Mouse (Mus musculus) limb, embryonic 14.5 days (tissue): Measurements from ENCODE around the gene Dlg1. TPM values are rescaled to one million over a fixed set of nuclear protein-coding genes. Genes with fewer than 3 reads are reported as not detected.

Experiments used
- ATAC-seq: fragments of 200-750 bp; cut with Nextera tagmentation; 2 replicates; pipeline ENCODE4 v1.8.0; 2017; ENCODE audit warnings: low read depth, moderate number of reproducible peaks, moderate TSS enrichment; ENCODE audit not compliant: low FRiP score
- DNase-seq: peaks from one replicate; pipeline ENCODE4 v3.0.0-alpha.2; 2015; ENCODE audit warnings: low spot score
- H3K27ac ChIP-seq: fragments of 300-500 bp; sonication (generic); replicated peaks from 2 replicates; pipeline ENCODE4 v1.5.1; 2014; ENCODE audit warnings: low read depth, mild to moderate bottlenecking, low read length, moderate library complexity, mixed read lengths
- H3K27me3 ChIP-seq: fragments of 300-500 bp; sonication (generic); 2 replicates; pipeline ENCODE4 v1.6.1; 2014; ENCODE audit warnings: low read length, mixed read lengths; ENCODE audit not compliant: control insufficient read depth, insufficient read depth
- H3K36me3 ChIP-seq: fragments of 300-500 bp; sonication (generic); 2 replicates; pipeline ENCODE4 v1.6.1; 2014; ENCODE audit warnings: mild to moderate bottlenecking, low read length, moderate library complexity, mixed read lengths; ENCODE audit not compliant: control insufficient read depth, insufficient read depth
- H3K4me1 ChIP-seq: fragments of 300-500 bp; sonication (generic); 2 replicates; pipeline ENCODE4 v1.6.1; 2014; ENCODE audit warnings: antibody characterized with exemption, low read length, mixed read lengths; ENCODE audit not compliant: control insufficient read depth, insufficient read depth
- H3K4me2 ChIP-seq: fragments of 300-500 bp; sonication (generic); replicated peaks from 2 replicates; pipeline ENCODE4 v1.6.1; 2014; ENCODE audit warnings: low read depth, mild to moderate bottlenecking, low read length, moderate library complexity; ENCODE audit not compliant: severe bottlenecking
- H3K4me3 ChIP-seq: fragments of 300-500 bp; sonication (generic); replicated peaks from 2 replicates; pipeline ENCODE4 v1.5.1; 2014; ENCODE audit warnings: low read length
- H3K9ac ChIP-seq: fragments of 300-500 bp; sonication (generic); 2 replicates; pipeline ENCODE4 v1.6.1; 2014; ENCODE audit warnings: mild to moderate bottlenecking, low read depth, low read length, moderate library complexity; ENCODE audit not compliant: severe bottlenecking
- H3K9me3 ChIP-seq: fragments of 300-500 bp; sonication (generic); 2 replicates; pipeline ENCODE4 v1.6.1; 2016; ENCODE audit warnings: low read length; ENCODE audit not compliant: control insufficient read depth
- POLR2A ChIP-seq: fragments of 200-500 bp; IDR thresholded peaks from 2 replicates; pipeline ENCODE4 v1.8.0; 2012; ENCODE audit warnings: inconsistent platforms, mild to moderate bottlenecking, moderate library complexity, borderline replicate concordance; ENCODE audit not compliant: insufficient read depth, insufficient read length; ENCODE audit errors: extremely low read depth
- WGBS: fragments of 180-500 bp; shearing (Covaris S2); extraction: QIAGEN DNeasy Blood & Tissue Kit; methylation state at CpG from one replicate; pipeline ENCODE4 v1.1.7; 2014; 5-methylcytosine and 5-hydroxymethylcytosine counted together
- polyA plus RNA-seq, 2 experiments: library from polyadenylated mRNA; depleted of rRNA in 1 of 2; stranded (reverse) in 1 of 2; unstranded in 1 of 2; fragments of >200 nt; fragmentation: Nextera tagmentation in 1 of 2; extraction: Ambion mirVana in 1 of 2; gene quantifications; 2 replicates each; pipeline versions ENCODE4 v1.2.1 to v1.2.3; 2012 to 2014

The Dlg1 gene
- polyA plus RNA-seq, 2 experiments: 37.9 to 62.0 TPM

DNA sequence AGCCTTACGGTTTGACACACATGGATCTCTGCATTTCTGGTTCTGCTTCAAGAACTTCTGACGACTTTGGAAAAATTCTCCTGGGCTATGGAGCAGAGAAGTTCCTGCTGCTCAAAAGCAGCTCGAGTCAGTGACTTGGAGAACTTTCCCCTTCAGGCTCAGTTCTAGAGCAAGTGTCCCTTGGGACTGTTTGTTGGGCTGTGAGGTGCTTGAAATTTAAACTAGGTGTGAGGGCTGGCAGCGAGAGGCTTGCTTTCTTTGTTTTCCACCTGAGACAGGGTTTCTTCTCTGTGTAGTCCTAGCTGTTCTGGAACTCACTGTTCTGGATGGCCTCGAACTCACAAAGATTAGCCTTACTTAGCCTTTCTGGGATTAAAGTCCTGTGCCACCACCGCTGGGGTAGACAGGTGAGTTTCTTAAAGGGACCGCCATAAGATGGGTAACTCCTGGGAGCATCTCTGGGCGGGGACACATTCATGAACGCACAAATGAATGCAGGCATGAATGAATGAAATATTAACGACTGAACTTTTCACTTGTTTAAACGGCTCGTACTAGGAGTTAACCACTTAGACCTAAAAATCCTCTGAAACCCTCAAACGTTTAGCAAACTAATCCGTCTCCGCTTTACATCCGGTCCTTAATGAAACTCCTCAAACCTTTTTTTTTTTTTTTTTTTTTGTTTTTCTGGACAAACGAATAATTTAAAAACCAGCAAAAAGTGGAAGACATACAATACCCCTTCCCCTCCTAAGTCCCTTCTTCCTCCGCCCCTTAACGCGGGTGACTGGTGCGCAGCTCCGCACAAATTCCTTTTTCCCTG lies 476 bp upstream of the Dlg1 start:
- peak overlapping the region; percentile 88 for H3K4me3 ChIP-seq
- peaks cover 18% of the 10 kb centered on the region for H3K4me1 ChIP-seq
- TF ChIP-seq POLR2A: no peak
- H3K27me3 ChIP-seq: no peaks in the 10 kb centered on the region
- H3K4me2 ChIP-seq: peak overlapping the region; percentile 65
- ATAC-seq (peak; percentile 42), DNase-seq (peak; percentile 10)
- H3K36me3 ChIP-seq: peaks cover 19% of the 10 kb centered on the region
- peak overlapping the region; percentile 97 for H3K27ac ChIP-seq
- H3K9me3 ChIP-seq: no peaks in the 10 kb centered on the region
- H3K9ac ChIP-seq: peak overlapping the region; percentile 92
- 11% methylated on average over 22 of the region's 22 CpGs for WGBS

- peak overlapping the region; percentile 71 for H3K4me2 ChIP-seq
- 0% methylated on average over 17 of the region's 36 CpGs for WGBS
- TF ChIP-seq POLR2A: no peak
- H3K27ac ChIP-seq: peak overlapping the region; percentile 97
- DNase-seq (no peak), ATAC-seq (no peak; the same call in 1 of the 2 replicates)
- H3K4me1 ChIP-seq: peaks cover 18% of the 10 kb centered on the region
- no peaks in the 10 kb centered on the region for H3K9me3 ChIP-seq
- peaks cover 25% of the 10 kb centered on the region for H3K36me3 ChIP-seq
- H3K9ac ChIP-seq: peak overlapping the region; percentile 92
- peak overlapping the region; percentile 88 for H3K4me3 ChIP-seq
- H3K27me3 ChIP-seq: no peaks in the 10 kb centered on the region
Observed at GRCm38 (mm10) chr16:31664287-31664597, 999 bp downstream of the Dlg1 start.

GRCm38 (mm10) chr16:31672202-31672601 lies 9.0 kb downstream of the Dlg1 start:
- Histone ChIP-seq H3K9me3 (no peaks in the 10 kb centered on the region), H3K4me2 (no peak overlapping the region), H3K9ac (no peak overlapping the region), H3K4me1 (no peaks in the 10 kb centered on the region), H3K27ac (no peak overlapping the region), H3K36me3 (peaks cover 20% of the 10 kb centered on the region), H3K4me3 (no peak overlapping the region), H3K27me3 (no peaks in the 10 kb centered on the region)
- 80% methylated on average over 1 of the region's 1 CpGs for WGBS
- DNase-seq (no peak), ATAC-seq (no peak)
- no peak for TF ChIP-seq POLR2A

GRCm38 (mm10) chr16:31677463-31677862 lies 14.2 kb downstream of the Dlg1 start:
- Histone ChIP-seq H3K4me3 (no peak overlapping the region), H3K36me3 (no peaks in the 10 kb centered on the region; the same call in 1 of the 2 replicates), H3K4me1 (no peaks in the 10 kb centered on the region), H3K9ac (no peak overlapping the region), H3K9me3 (no peaks in the 10 kb centered on the region), H3K27ac (no peak overlapping the region), H3K27me3 (no peaks in the 10 kb centered on the region), H3K4me2 (no peak overlapping the region)
- DNase-seq (no peak), ATAC-seq (no peak)
- no peak for TF ChIP-seq POLR2A
- WGBS: 94% methylated on average over 4 of the region's 4 CpGs

DNA sequence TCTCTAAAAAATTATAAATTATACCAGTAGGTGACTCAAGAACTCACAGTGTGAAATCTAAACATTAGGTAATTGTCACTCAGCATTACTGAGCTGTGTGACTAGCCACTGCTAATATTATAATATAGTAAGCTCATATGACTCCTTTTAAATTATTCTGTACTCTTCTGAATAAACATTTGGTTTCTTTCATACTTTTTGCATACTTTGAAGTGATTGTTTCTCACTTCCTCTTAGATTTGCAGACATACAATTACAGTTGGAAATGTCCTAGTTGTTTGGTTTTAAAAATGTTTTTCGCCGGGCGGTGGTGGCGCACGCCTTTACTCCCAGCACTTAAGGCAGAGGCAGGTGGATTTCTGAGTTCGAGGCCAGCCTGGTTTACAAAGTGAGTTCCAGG lies 19.0 kb downstream of the Dlg1 start:
- DNase-seq (no peak), ATAC-seq (no peak)
- 97% methylated on average over 6 of the region's 6 CpGs for WGBS
- H3K4me2 ChIP-seq: no peak overlapping the region
- no peak for TF ChIP-seq POLR2A
- H3K36me3 ChIP-seq: peaks cover 21% of the 10 kb centered on the region
- H3K27ac ChIP-seq: no peak overlapping the region
- no peaks in the 10 kb centered on the region for H3K9me3 ChIP-seq
- no peak overlapping the region for H3K4me3 ChIP-seq
- no peaks in the 10 kb centered on the region for H3K27me3 ChIP-seq
- no peak overlapping the region for H3K9ac ChIP-seq
- no peaks in the 10 kb centered on the region for H3K4me1 ChIP-seq
